Mouse (Mus musculus) hindbrain, embryonic 14.5 days (tissue): Measurements from ENCODE around the gene Lmntd1. TPM values are rescaled to one million over a fixed set of nuclear protein-coding genes. Genes with fewer than 3 reads are reported as not detected.

ENCODE experiments used
- ATAC-seq: fragments of 200-750 bp; cut with Nextera tagmentation; 2 replicates; pipeline ENCODE4 v1.8.0; 2017; ENCODE audit warnings: moderate number of reproducible peaks, mild to moderate bottlenecking, moderate TSS enrichment, moderate library complexity; ENCODE audit not compliant: low FRiP score
- DNase-seq: peaks from one replicate; pipeline ENCODE4 v3.0.0-alpha.2; 2015; ENCODE audit warnings: low spot score
- H3K27ac ChIP-seq: fragments of 300-500 bp; sonication (generic); 2 replicates; pipeline ENCODE4 v1.5.1; 2014; ENCODE audit warnings: mild to moderate bottlenecking, moderate library complexity
- H3K27me3 ChIP-seq: fragments of 300-500 bp; sonication (generic); 2 replicates; pipeline ENCODE4 v1.6.1; 2014; ENCODE audit warnings: mild to moderate bottlenecking, low read length, mixed read lengths; ENCODE audit not compliant: control insufficient read depth, insufficient read depth
- H3K36me3 ChIP-seq: fragments of 300-500 bp; sonication (generic); replicated peaks from 2 replicates; pipeline ENCODE4 v1.6.1; 2014; ENCODE audit not compliant: control insufficient read depth, insufficient read depth
- H3K4me1 ChIP-seq: fragments of 300-500 bp; sonication (generic); replicated peaks from 2 replicates; pipeline ENCODE4 v1.6.1; 2014; ENCODE audit warnings: antibody characterized with exemption, low read length, mixed read lengths; ENCODE audit not compliant: control insufficient read depth, insufficient read depth
- H3K4me2 ChIP-seq: fragments of 300-500 bp; sonication (generic); replicated peaks from 2 replicates; pipeline ENCODE4 v1.6.1; 2014; ENCODE audit warnings: mild to moderate bottlenecking, moderate library complexity
- H3K4me3 ChIP-seq: fragments of 300-500 bp; sonication (generic); replicated peaks from 2 replicates; pipeline ENCODE4 v1.5.1; 2014; ENCODE audit warnings: mild to moderate bottlenecking, low read length
- H3K9ac ChIP-seq: fragments of 300-500 bp; sonication (generic); 2 replicates; pipeline ENCODE4 v1.6.1; 2014
- H3K9me3 ChIP-seq: fragments of 300-500 bp; sonication (generic); 2 replicates; pipeline ENCODE4 v1.6.1; 2016; ENCODE audit warnings: low read length; ENCODE audit not compliant: control insufficient read depth
- WGBS: fragments of 180-500 bp; shearing (Covaris S2); extraction: QIAGEN DNeasy Blood & Tissue Kit; methylation state at CpG from one replicate; pipeline ENCODE4 v1.1.7; 2014; 5-methylcytosine and 5-hydroxymethylcytosine counted together
- polyA plus RNA-seq: library from polyadenylated mRNA; unstranded; fragments of >200 nt; fragmentation: Nextera tagmentation; extraction: Ambion mirVana; gene quantifications from 2 replicates; pipeline ENCODE4 v1.2.1, GENCODE M21; 2014

Gene Lmntd1
- polyA plus RNA-seq, 1 experiment from 2014 or later, result 1.3 TPM

GRCm38 (mm10) chr6:145325095-145325494 lies 289.0 kb downstream of the Lmntd1 start:
- Histone ChIP-seq H3K36me3 (no peaks in the 10 kb centered on the region), H3K27ac (no peak overlapping the region), H3K27me3 (no peaks in the 10 kb centered on the region), H3K9me3 (no peaks in the 10 kb centered on the region), H3K4me2 (no peak overlapping the region), H3K4me3 (no peak overlapping the region), H3K4me1 (no peaks in the 10 kb centered on the region), H3K9ac (no peak overlapping the region)
- 72% methylated on average over 6 of the region's 6 CpGs for WGBS
- no peak for DNase-seq
- ATAC-seq, result no peak

- no peak overlapping the region for H3K27ac ChIP-seq
- H3K36me3 ChIP-seq, result no peaks in the 10 kb centered on the region
- H3K27me3 ChIP-seq, result no peaks in the 10 kb centered on the region
- DNase-seq (no peak), ATAC-seq (no peak)
- WGBS, result 71% methylated on average over 7 of the region's 7 CpGs
- H3K4me3 ChIP-seq, result no peak overlapping the region
- no peak overlapping the region for H3K4me2 ChIP-seq
- H3K9ac ChIP-seq, result no peak overlapping the region
- no peaks in the 10 kb centered on the region for H3K4me1 ChIP-seq
- H3K9me3 ChIP-seq, result no peaks in the 10 kb centered on the region
Measured at GRCm38 (mm10) chr6:145324470-145324869, 289.6 kb downstream of the Lmntd1 start.

- Histone ChIP-seq H3K4me1 (no peaks in the 10 kb centered on the region), H3K27me3 (no peaks in the 10 kb centered on the region), H3K36me3 (no peaks in the 10 kb centered on the region), H3K4me2 (no peak overlapping the region), H3K4me3 (no peak overlapping the region), H3K9me3 (no peaks in the 10 kb centered on the region), H3K9ac (no peak overlapping the region), H3K27ac (no peak overlapping the region)
- 85% methylated on average over 7 of the region's 7 CpGs for WGBS
- no peak for ATAC-seq
- DNase-seq, result no peak
Measured at GRCm38 (mm10) chr6:145322246-145322645, 291.9 kb downstream of the Lmntd1 start.

GRCm38 (mm10) chr6:145320156-145320555 lies 294.0 kb downstream of the Lmntd1 start:
- Histone ChIP-seq H3K27me3 (no peaks in the 10 kb centered on the region), H3K36me3 (no peaks in the 10 kb centered on the region), H3K27ac (no peak overlapping the region), H3K4me3 (no peak overlapping the region), H3K4me2 (no peak overlapping the region), H3K4me1 (no peaks in the 10 kb centered on the region), H3K9ac (no peak overlapping the region), H3K9me3 (no peaks in the 10 kb centered on the region)
- ATAC-seq (no peak), DNase-seq (no peak)
- WGBS, result 76% methylated on average over 10 of the region's 10 CpGs

Other genes with a start within 250 kb of the Lmntd1 start
- gene Tuba3b, start 1.4 kb upstream of the Lmntd1 start, polyA plus RNA-seq, result not detected in 2 replicates
- gene Rassf8, start 132.4 kb upstream of the Lmntd1 start, polyA plus RNA-seq, result 5.0 and 5.6 TPM in 2 replicates